Mouse (Mus musculus): Measurements from ENCODE around the gene Sprr4. TPM values are rescaled to one million over a fixed set of nuclear protein-coding genes. Genes with fewer than 3 reads are reported as not detected.
"Not testable (repeated sequence)": the region's sequence is repeated elsewhere in the genome, so short reads cannot be mapped to it uniquely, and the experiment has no call there.

Sprr4 gene
- not detected in 2 replicates for polyA plus RNA-seq (2012; rRNA removed)

GRCm38 (mm10) chr3:92500393-92500792 lies at the start of gene Sprr4:
Gene Sprr4 (minus strand): TSS chr3:92500493.
- no peak for DNase-seq (ENCODE audit: low read depth)

- DNase-seq (ENCODE audit: low read depth): no peak
Observed at GRCm38 (mm10) chr3:92534411-92534810, 34.1 kb upstream of the Sprr4 start, which contains the start of gene 2310046K23Rik. Gene 2310046K23Rik (minus strand): TSS chr3:92534511.

GRCm38 (mm10) chr3:92512325-92512724 lies 12.0 kb upstream of the Sprr4 start:
- DNase-seq (ENCODE audit: low read depth): no peak

GRCm38 (mm10) chr3:92510786-92511185 lies 10.5 kb upstream of the Sprr4 start:
- DNase-seq (ENCODE audit: low read depth): no peak

- no peak for DNase-seq (ENCODE audit: low read depth)
Observed at GRCm38 (mm10) chr3:92508185-92508584, 7.9 kb upstream of the Sprr4 start.

GRCm38 (mm10) chr3:92503528-92503927 lies 3.2 kb upstream of the Sprr4 start:
- no peak for DNase-seq (ENCODE audit: low read depth)

GRCm38 (mm10) chr3:92490262-92490661 lies 10.0 kb downstream of the Sprr4 start:
- DNase-seq (ENCODE audit: low read depth): not testable (repeated sequence)

- no peak for DNase-seq (ENCODE audit: low read depth)
Observed at GRCm38 (mm10) chr3:92486307-92486706, 14.0 kb downstream of the Sprr4 start.

GRCm38 (mm10) chr3:92485863-92486262 lies 14.4 kb downstream of the Sprr4 start, which contains the start of gene Sprr1a:
Gene Sprr1a (minus strand): TSS chr3:92485895.
- no peak for DNase-seq (ENCODE audit: low read depth)

GRCm38 (mm10) chr3:92481249-92481648 lies 19.0 kb downstream of the Sprr4 start:
- DNase-seq (ENCODE audit: low read depth): not testable (repeated sequence)

- no peak for DNase-seq (ENCODE audit: low read depth)
Observed at GRCm38 (mm10) chr3:92470111-92470510, 30.2 kb downstream of the Sprr4 start.

- DNase-seq (ENCODE audit: low read depth): no peak
Observed at GRCm38 (mm10) chr3:92467424-92467823, 32.9 kb downstream of the Sprr4 start.

- DNase-seq (ENCODE audit: low read depth): no peak
Observed at GRCm38 (mm10) chr3:92466576-92466975, 33.7 kb downstream of the Sprr4 start.

- DNase-seq (ENCODE audit: low read depth): no peak
Observed at GRCm38 (mm10) chr3:92458620-92459019, 41.7 kb downstream of the Sprr4 start, which contains the start of gene Sprr3. Gene Sprr3 (minus strand): TSS chr3:92458720.

- DNase-seq (ENCODE audit: low read depth): no peak
Observed at GRCm38 (mm10) chr3:92455151-92455550, 45.1 kb downstream of the Sprr4 start.

Other genes starting within 250 kb of the Sprr4 start
- gene Sprr2a3, start 215.1 kb downstream of the Sprr4 start, polyA plus RNA-seq (2012; rRNA removed): 0.42 TPM in 1 of 2 replicates, not detected in the other
- 0.18 TPM in 1 of 2 replicates, not detected in the other for gene Sprr2b, start 183.9 kb downstream of the Sprr4 start, polyA plus RNA-seq (2012; rRNA removed)
- gene Sprr2d, start 161.4 kb downstream of the Sprr4 start, polyA plus RNA-seq (2012; rRNA removed): not detected in 2 replicates
- gene Sprr2e, start 148.3 kb downstream of the Sprr4 start, polyA plus RNA-seq (2012; rRNA removed): not detected in 2 replicates
- gene Sprr2f, start 135.3 kb downstream of the Sprr4 start, polyA plus RNA-seq (2012; rRNA removed): 0.25 TPM in 1 of 2 replicates, not detected in the other
- gene Sprr2h, start 114.8 kb downstream of the Sprr4 start, polyA plus RNA-seq (2012; rRNA removed): not detected in 2 replicates
- not detected in 2 replicates for gene Sprr2i, start 92.5 kb downstream of the Sprr4 start, polyA plus RNA-seq (2012; rRNA removed)
- not detected in 2 replicates for gene Sprr2j-ps, start 82.4 kb downstream of the Sprr4 start, polyA plus RNA-seq (2012; rRNA removed)
- 6.2 and 7.4 TPM in 2 replicates for gene Gm9774, start 71.1 kb downstream of the Sprr4 start, polyA plus RNA-seq (2012; rRNA removed)
- gene Sprr2k, start 67.9 kb downstream of the Sprr4 start, polyA plus RNA-seq (2012; rRNA removed): not detected in 2 replicates
- not detected in 2 replicates for gene Sprr1b, start 61.7 kb downstream of the Sprr4 start, polyA plus RNA-seq (2012; rRNA removed)
- gene Sprr3, start 41.8 kb downstream of the Sprr4 start, polyA plus RNA-seq (2012; rRNA removed): not detected in 2 replicates
- gene Sprr1a, start 14.6 kb downstream of the Sprr4 start, polyA plus RNA-seq (2012; rRNA removed): 0.28 TPM in 1 of 2 replicates, not detected in the other
- not detected in 2 replicates for gene 2310046K23Rik, start 34.0 kb upstream of the Sprr4 start, polyA plus RNA-seq (2012; rRNA removed)
- not detected in 2 replicates for gene Ivl, start 73.2 kb upstream of the Sprr4 start, polyA plus RNA-seq (2012; rRNA removed)
- gene Smcp, start 88.5 kb upstream of the Sprr4 start, polyA plus RNA-seq (2012; rRNA removed): 27.9 and 30.2 TPM in 2 replicates
- gene 2210017I01Rik, start 107.0 kb upstream of the Sprr4 start, polyA plus RNA-seq (2012; rRNA removed): not detected in 2 replicates
- 0.45 TPM in 1 of 2 replicates, not detected in the other for gene Lce6a, start 121.2 kb upstream of the Sprr4 start, polyA plus RNA-seq (2012; rRNA removed)
- not detected in 2 replicates for gene Lce1a1, start 147.8 kb upstream of the Sprr4 start, polyA plus RNA-seq (2012; rRNA removed)
- gene Lce1b, start 156.4 kb upstream of the Sprr4 start, polyA plus RNA-seq (2012; rRNA removed): not detected in 2 replicates
- not detected in 2 replicates for gene Lce1a2, start 169.8 kb upstream of the Sprr4 start, polyA plus RNA-seq (2012; rRNA removed)
- gene Lce1c, start 178.8 kb upstream of the Sprr4 start, polyA plus RNA-seq (2012; rRNA removed): not detected in 2 replicates
- not detected in 2 replicates for gene Lce1d, start 186.7 kb upstream of the Sprr4 start, polyA plus RNA-seq (2012; rRNA removed)
- gene Lce1e, start 208.6 kb upstream of the Sprr4 start, polyA plus RNA-seq (2012; rRNA removed): not detected in 2 replicates
- not detected in 2 replicates for gene Lce1f, start 219.9 kb upstream of the Sprr4 start, polyA plus RNA-seq (2012; rRNA removed)
- not detected in 2 replicates for gene Gm38119, start 238.6 kb upstream of the Sprr4 start, polyA plus RNA-seq (2012; rRNA removed)